Mouse (Mus musculus): ENCODE data around the gene Mblac1.
"Not testable (repeated sequence)": the region's sequence is repeated elsewhere in the genome, so short reads cannot be mapped to it uniquely, and the experiment has no call there.

Mblac1 gene

GRCm38 (mm10) chr5:138207873-138208272, 13.8 kb downstream of the Mblac1 start:
- DNase-seq (ENCODE audit: low read depth, low spot score), result no peak

- DNase-seq (ENCODE audit: low read depth, low spot score), result not testable (repeated sequence)
These were observed 22.5 kb downstream of the Mblac1 start for GRCm38 (mm10) chr5:138216632-138217031.

- no peak for DNase-seq (ENCODE audit: low read depth, low spot score)
These were observed 25.8 kb downstream of the Mblac1 start for GRCm38 (mm10) chr5:138219864-138220263.

GRCm38 (mm10) chr5:138222111-138222510, 28.0 kb downstream of the Mblac1 start:
- peak; percentile 71 for DNase-seq (ENCODE audit: low read depth, low spot score)

- no peak for DNase-seq (ENCODE audit: low read depth, low spot score)
These were observed 29.2 kb downstream of the Mblac1 start for GRCm38 (mm10) chr5:138223287-138223686.

- no peak for DNase-seq (ENCODE audit: low read depth, low spot score)
These were observed 31.6 kb downstream of the Mblac1 start, which contains the start of gene Nxpe5 for GRCm38 (mm10) chr5:138225700-138226099. Nxpe5 (plus strand) TSS chr5:138225898.

- no peak for DNase-seq (ENCODE audit: low read depth, low spot score)
These were observed 32.4 kb downstream of the Mblac1 start for GRCm38 (mm10) chr5:138226491-138226890.

GRCm38 (mm10) chr5:138227367-138227766, 33.3 kb downstream of the Mblac1 start:
- no peak for DNase-seq (ENCODE audit: low read depth, low spot score)

- DNase-seq (ENCODE audit: low read depth, low spot score), result peak; percentile 65
These were observed 33.9 kb downstream of the Mblac1 start for GRCm38 (mm10) chr5:138228026-138228425.

GRCm38 (mm10) chr5:138229511-138229910, 35.4 kb downstream of the Mblac1 start:
- no peak for DNase-seq (ENCODE audit: low read depth, low spot score)

GRCm38 (mm10) chr5:138233778-138234177, 39.7 kb downstream of the Mblac1 start:
- DNase-seq (ENCODE audit: low read depth, low spot score), result no peak

- no peak for DNase-seq (ENCODE audit: low read depth, low spot score)
These were observed 40.1 kb downstream of the Mblac1 start for GRCm38 (mm10) chr5:138234224-138234623.

- DNase-seq (ENCODE audit: low read depth, low spot score), result no peak
These were observed 47.4 kb downstream of the Mblac1 start for GRCm38 (mm10) chr5:138241511-138241910.

Data from ES-CJ7 (cell line).